Mouse (Mus musculus): ENCODE measurements around the gene Asic2. TPM values are rescaled to one million over a fixed set of nuclear protein-coding genes. Genes with fewer than 3 reads are reported as not detected.
A peak's percentile ranks its signal among the peaks of the same experiment; 100 is the strongest.

The Asic2 gene
- total RNA-seq, 2 experiments from 2014 or later = 94.7 to 97.6 TPM

DNA sequence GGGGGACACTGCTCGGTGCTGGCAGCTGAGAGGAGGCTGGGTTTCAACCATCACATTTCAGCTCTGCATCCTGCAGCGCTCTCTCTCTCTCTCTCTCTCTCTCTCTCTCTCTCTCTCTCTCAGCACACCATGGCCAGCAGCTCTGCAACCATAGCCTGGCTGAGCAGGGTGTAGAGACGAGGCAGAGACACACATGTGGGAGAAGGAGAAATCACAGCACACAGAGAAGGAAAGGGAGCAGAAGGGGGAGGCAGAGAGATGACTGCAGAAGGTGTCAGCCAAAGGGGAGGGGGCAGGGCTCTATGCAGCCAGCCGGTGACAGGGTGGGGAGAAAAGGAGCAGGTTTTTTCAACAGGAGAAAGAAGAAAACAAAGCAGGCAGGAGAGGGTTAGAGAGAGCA lies 320.4 kb downstream of the Asic2 start:
- intact Hi-C loops (cut with DNase I) = no loop called here
- DNase-seq (ENCODE audit: low spot score in 2 of 2) = no peak

GRCm38 (mm10) chr11:81645549-81645948 lies 322.7 kb downstream of the Asic2 start:
- intact Hi-C loops (cut with DNase I) = no loop called here
- no peak for DNase-seq (ENCODE audit: low spot score in 2 of 2)

- intact Hi-C loops (cut with DNase I) = loop anchor here (5.0 kb wide), 2 partner anchors 131 to 336 kb away; no protein-coding TSS in a partner anchor
- DNase-seq (ENCODE audit: low spot score in 2 of 2) = no peak
Observed at GRCm38 (mm10) chr11:81636356-81636755, 331.9 kb downstream of the Asic2 start.

DNA sequence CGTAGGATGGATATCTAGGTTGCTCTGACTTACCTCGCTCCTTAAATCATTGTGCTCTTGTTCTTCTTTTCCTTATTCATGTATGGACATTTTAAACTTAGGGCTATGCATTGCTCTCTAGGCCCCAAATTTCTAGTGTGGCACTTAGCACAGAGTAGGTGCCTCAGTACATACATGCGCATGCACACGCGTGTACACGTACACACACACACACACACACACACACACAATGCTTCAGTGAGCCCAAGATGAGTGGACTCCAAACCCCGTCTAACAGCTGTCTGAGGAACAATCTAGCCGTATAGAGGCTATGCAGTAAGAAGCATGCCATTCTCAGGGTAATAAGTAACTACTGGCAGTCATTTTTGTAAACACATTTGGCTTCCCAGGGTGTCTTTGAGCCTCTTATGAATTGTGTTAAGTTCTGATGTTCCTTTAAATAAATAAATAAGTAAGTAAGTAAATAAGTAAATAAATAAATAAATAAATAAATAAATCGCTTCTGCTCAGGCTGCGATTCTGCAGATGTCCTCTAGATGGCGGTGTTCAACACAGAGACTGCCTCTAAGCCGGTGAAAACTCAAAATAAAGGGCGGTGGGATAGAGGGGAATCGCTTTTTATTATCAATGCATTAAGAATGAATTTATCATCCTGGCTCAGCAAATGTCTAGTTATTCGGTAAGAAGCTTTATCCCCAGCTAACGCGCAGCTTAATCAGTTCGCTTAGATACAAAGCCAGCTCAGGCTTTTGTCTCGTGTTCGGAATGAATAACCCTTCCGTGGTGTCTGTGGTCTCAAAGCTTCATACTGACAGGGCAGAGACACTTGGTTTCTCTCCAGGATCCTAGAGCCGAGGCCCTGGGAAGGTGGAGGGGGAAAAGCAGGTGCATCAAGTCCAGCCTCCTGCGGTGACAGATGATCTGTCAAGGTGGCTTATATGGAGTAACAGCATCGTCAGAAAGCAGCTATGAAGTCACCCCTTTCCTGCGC lies 333.6 kb downstream of the Asic2 start:
- intact Hi-C loops (cut with DNase I) = loop anchor here (5.0 kb wide), 3 partner anchors 133 to 543 kb away; no protein-coding TSS in a partner anchor
- peak; percentile 60 to 72 for DNase-seq (ENCODE audit: low spot score in 2 of 2)

DNA sequence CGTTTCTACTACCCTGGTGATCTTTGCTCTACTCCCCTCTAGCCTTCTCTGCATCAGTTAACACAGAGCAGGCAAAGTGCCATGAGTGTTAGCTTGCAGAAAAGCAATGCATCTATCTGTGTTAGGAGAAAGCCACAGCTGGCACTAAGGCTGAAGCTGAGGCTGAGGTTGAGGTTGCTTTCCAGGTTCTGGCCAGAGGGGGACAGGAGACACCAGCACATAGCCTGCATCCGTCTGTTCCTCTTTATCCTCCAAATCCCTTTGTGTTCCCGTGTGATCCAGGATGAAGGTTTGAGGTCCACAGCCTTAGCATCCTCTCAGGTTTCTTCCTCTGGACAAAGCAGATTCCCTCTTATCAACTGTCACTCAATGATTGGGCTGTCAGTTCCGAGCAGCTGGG lies 343.1 kb downstream of the Asic2 start:
- no peak for DNase-seq (ENCODE audit: low spot score in 2 of 2)
- intact Hi-C loops (cut with DNase I) = no loop called here

DNA sequence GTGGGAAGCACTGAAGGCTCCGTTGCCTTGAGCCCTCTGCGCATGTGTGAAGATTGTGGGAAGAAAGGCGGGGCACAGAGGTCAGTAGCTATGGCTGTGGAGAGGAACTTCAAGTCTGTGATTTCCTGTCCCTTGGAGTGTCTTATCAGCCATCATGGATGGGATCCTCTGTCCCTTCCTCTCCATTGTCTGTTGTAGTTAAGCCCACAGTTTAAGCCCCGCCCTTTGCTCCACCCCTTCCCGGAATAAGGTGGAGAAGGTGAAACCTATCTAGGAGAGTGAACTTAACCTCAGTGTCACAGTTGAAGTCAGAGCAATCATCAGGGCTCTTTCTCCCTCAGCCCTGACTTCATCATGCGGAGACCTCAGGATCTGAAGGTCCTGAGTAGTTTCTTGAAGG lies 347.7 kb downstream of the Asic2 start:
- DNase-seq (ENCODE audit: low spot score in 2 of 2) = no peak
- intact Hi-C loops (cut with DNase I) = no loop called here

- intact Hi-C loops (cut with DNase I) = loop anchor here (10.0 kb wide), 1 partner anchor 242 kb away; no protein-coding TSS in a partner anchor
- DNase-seq (ENCODE audit: low spot score in 2 of 2) = no peak
Observed at GRCm38 (mm10) chr11:81616437-81616836, 351.8 kb downstream of the Asic2 start.

DNA sequence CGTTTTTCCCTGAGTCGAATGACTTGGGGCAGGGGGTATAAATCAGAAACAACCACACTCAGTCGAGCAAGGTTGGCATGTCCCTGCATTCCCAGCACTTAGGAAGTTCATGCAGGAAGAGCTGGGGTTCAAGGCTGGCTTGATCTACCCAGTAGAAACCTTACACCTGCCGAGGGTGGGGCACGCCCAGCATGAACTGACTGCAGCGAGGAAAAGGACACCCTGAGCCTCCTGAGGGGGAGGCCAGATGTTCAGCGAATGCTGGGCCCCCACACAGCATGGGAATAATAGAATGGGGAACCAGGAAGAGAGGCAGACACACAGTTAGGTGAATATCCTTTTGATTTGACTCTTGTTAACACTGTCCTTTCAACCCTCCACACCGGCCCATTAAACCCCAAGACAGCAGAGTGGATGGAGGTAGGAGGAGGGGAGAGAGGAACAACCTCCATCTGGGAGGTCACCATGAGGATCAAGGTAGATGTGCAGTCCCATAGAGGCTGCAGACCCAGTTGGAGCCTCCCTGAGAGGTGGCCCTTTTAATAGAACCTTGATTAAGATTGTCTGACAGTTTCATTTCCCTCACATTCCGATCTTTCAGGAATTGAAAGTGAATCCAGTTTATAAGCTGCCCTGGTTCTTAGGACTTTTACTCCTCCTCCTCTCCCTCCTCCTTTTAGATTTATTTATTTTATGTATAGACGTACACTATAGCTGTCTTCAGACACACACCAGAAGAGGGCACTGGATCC lies 354.2 kb downstream of the Asic2 start:
- intact Hi-C loops (cut with DNase I) = loop anchor here (2.0 to 10.0 kb wide), 4 partner anchors 25 to 917 kb away; no protein-coding TSS in a partner anchor
- no peak for DNase-seq (ENCODE audit: low spot score in 2 of 2)

GRCm38 (mm10) chr11:81612798-81613540 lies 355.3 kb downstream of the Asic2 start:
- peak; percentile 93 to 96 for DNase-seq (ENCODE audit: low spot score in 2 of 2)
- intact Hi-C loops (cut with DNase I) = loop anchor here (2.0 to 10.0 kb wide), 4 partner anchors 24 to 916 kb away; no protein-coding TSS in a partner anchor

- intact Hi-C loops (cut with DNase I) = loop anchor here (2.0 to 10.0 kb wide), 4 partner anchors 23 to 915 kb away; no protein-coding TSS in a partner anchor
- peak; percentile 60 to 70 for DNase-seq (ENCODE audit: low spot score in 2 of 2)
Observed at GRCm38 (mm10) chr11:81611948-81612797, 356.1 kb downstream of the Asic2 start.

GRCm38 (mm10) chr11:81610506-81610905 lies 357.8 kb downstream of the Asic2 start:
- intact Hi-C loops (cut with DNase I) = loop anchor here (5.0 to 10.0 kb wide), 2 partner anchors 236 to 793 kb away; no protein-coding TSS in a partner anchor

DNA sequence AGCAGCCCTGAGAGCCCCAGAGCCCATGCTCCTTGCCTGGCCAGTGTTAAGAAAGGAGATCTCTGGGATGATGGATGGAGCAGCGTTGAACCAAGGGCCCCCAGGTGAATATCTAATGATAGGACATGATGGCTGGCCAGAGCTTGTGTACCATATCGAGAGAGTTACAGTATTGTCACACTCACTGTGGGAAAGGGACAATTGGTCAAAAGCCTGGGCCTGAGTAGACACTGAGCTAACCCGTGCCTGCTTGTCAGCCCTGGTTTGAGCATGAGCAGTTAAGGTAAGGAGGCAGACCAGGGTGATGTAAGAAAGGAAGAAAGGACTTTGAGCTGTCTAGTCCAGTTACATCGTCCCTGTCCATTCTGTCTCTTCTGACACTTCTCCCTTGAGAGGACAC lies 365.3 kb downstream of the Asic2 start:
- intact Hi-C loops (cut with DNase I) = no loop called here
- DNase-seq (ENCODE audit: low spot score in 2 of 2) = no peak

More at GRCm38 (mm10) chr11:81610506-81610905, 357.8 kb downstream of the Asic2 start:
- no peak for DNase-seq (ENCODE audit: low spot score in 2 of 2)

- intact Hi-C loops (cut with DNase I) = no loop called here
Observed at GRCm38 (mm10) chr11:81601736-81602135, 366.5 kb downstream of the Asic2 start.

GRCm38 (mm10) chr11:81597601-81598000 lies 370.7 kb downstream of the Asic2 start:
- intact Hi-C loops (cut with DNase I) = no loop called here
- DNase-seq (ENCODE audit: low spot score in 2 of 2) = no peak

More at GRCm38 (mm10) chr11:81601736-81602135, 366.5 kb downstream of the Asic2 start:
- no peak for DNase-seq (ENCODE audit: low spot score in 2 of 2)

DNA sequence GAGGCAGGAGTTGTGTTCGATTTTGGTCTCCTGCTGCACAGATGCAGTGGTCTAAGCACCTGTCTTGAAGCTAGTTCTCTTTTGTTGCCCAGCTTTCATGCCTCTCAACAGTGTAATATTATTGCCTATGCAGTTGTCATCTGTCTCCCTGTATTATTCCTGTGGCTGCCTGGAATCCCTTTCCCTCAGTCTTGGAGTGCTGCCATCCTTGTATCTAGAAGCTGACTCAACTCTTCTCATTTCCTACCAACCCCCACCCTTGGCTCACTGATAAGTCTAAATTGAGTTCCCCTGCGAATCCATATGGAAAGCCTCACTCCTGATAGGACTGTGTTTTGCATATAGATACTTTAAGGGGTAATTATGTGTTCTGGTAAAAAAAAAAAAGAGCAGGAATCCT lies 373.0 kb downstream of the Asic2 start:
- intact Hi-C loops (cut with DNase I) = no loop called here
- peak; percentile 70 to 82 for DNase-seq (ENCODE audit: low spot score in 2 of 2)

- DNase-seq (ENCODE audit: low spot score in 2 of 2) = no peak
Observed at GRCm38 (mm10) chr11:81592776-81593175, 375.5 kb downstream of the Asic2 start.

DNA sequence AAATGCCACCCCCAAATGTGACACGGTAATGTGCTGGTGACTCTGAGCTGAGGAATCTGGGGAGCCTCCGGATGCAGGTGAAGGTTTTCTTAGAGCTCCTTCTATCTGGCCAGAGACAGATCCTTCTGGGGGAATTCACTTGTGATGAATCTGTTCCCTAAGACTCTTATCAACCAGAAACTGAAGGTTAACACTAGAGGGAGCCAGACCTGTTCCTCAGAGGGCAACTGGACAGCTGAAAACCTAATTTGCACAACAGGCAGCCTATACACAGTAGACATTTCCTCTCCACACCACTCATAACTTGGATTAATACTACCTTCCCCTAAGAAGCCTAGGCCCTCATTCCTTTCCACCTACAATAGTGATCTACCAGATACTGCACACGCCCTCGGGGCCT lies 377.3 kb downstream of the Asic2 start:
- intact Hi-C loops (cut with DNase I) = no loop called here
- no peak for DNase-seq (ENCODE audit: low spot score in 2 of 2)

More at GRCm38 (mm10) chr11:81592776-81593175, 375.5 kb downstream of the Asic2 start:
- intact Hi-C loops (cut with DNase I) = no loop called here

DNA sequence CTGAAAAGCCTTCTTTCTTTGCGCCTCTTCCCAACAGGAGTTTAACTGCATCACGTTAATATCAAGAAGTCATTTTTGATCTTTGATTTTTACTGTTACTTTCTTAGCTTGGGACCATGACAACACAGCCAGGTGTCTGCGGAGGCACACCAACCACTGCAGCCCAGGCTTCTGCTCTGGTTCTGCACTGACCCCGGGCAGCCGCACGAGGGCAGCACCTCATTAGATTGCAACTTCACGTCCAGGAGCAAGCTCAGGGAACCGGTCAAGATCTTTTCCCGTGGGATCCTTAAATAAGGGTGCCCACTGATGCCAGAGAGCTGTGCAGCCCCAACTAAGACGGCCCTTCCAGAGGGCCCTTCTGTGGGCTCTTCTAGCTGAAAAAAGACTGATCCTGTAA lies 379.6 kb downstream of the Asic2 start:
- DNase-seq (ENCODE audit: low spot score in 2 of 2) = peak; percentile 80 to 85
- intact Hi-C loops (cut with DNase I) = loop anchor here (2.0 kb wide), 1 partner anchor 24 kb away; no protein-coding TSS in a partner anchor
